Mouse (Mus musculus) cerebral cortex, adult 2 months (tissue): ENCODE measurements around the gene N4bp1.

ENCODE experiments used
- WGBS: fragments of 180-500 bp; shearing (Covaris S2); methylation state at CpG from one replicate; pipeline ENCODE4 v1.1.7; 2018; 5-methylcytosine and 5-hydroxymethylcytosine counted together

N4bp1 gene

DNA sequence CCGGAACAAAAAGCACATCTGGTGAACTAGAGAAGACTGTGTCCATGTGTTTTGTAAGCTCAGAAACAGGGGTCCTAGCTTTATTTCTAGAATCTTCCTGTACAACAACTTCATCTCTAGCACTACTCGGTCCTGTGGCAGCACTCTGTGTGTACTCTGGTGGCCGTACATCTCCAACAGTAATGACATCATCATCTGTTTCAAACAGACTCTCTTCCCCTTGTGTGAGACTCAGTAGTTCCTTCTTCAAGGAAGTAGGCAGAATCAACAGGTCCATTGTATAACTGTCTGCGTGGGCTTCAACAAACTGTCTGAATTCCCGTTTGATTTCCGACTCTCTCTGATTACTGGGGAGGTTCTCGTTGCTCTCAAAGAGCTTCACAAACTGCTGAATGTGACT is 23.5 kb downstream of the N4bp1 start:
- WGBS, result 50% methylated on average over 7 of the region's 7 CpGs

DNA sequence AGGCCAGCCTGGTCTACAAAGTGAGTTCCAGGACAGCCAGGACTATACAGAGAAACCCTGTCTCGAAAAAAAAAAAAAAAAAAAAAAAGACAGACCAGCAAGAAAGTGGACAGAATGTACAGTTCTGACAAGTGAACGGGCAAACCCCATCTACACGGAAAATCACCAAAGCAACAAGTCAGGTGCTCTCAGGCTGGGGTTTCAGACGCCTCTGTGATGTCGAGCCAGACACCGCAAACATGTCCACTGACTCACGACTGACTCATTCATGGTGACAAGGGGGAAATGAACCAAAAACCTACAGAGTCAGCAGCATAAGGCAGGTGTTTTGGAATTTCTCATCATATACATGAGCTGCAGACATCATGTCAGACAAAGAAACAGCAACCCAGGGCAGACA is 28.8 kb downstream of the N4bp1 start:
- 64% methylated on average over 7 of the region's 7 CpGs for WGBS

DNA sequence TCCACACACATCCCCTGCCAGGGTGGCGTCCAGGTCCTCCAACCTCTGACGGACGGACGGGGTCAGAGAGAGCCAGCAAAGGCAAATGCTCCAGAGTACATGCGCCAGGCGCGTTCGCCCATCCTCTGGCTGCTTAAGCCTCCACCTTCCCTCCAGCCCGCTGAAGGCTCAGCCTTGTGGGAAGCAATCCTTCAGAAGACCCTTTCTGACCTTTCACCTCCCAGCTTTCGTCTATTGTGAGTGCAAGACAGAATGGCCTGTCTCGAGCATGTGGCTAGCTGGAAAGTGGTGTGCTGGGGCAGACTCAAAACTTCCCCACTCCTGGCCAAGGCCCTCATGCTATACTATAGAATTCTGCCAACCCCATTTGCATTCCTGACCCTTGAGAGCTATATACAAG is 30.4 kb downstream of the N4bp1 start:
- 84% methylated on average over 11 of the region's 11 CpGs for WGBS

DNA sequence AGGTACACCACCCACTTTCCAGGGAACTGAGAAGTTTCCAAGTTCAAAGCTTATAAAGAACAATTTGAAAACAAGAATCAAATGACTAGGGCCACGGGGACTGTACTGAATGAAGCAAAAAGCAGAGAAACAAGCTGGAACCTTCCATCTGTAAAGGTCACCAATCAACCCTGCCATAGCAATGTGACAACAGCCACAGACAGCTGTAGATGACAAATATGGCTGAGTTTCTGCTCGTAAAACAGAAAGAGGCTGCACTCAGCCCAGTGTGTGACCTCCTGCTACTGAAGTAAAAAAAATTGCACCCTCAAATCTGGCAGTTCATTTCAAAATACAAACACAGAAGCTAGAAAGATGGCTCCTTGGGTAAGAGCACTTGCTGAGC is 31.1 kb downstream of the N4bp1 start:
- 61% methylated on average over 2 of the region's 2 CpGs for WGBS

DNA sequence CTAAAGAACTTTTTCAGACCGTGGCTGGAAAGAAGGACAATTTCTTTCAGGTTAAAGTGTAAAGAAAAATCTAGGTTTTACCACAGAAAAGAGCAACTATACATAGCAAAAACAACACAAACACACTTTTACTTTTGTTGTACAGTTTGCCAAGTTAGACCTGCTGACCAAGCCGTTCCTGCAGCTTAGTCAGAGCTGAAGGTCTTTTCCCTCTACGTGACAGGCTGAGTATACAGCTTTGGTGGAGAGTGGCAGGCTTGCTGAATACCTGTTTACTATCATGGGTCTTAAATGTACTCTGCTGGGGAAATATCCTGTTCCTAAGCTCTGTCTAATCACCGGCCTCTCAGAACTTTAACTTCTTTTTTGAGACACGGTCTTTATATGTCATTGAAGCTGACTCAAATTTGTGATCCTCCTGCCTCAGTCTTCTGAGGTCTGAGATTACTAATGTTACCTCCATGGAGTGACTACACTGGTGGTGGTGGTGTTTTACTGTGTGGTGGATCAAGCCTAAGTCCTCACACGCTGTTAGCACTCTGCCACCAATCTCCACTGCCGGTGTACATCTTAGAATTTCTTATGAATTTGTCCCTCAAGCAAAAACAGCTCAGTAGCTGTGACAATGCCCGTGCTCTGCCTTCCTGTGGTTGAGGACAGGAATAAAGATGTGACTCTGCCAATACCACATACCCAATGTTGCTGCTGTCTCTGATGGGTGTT is 31.6 kb downstream of the N4bp1 start:
- WGBS, result 73% methylated on average over 8 of the region's 8 CpGs

DNA sequence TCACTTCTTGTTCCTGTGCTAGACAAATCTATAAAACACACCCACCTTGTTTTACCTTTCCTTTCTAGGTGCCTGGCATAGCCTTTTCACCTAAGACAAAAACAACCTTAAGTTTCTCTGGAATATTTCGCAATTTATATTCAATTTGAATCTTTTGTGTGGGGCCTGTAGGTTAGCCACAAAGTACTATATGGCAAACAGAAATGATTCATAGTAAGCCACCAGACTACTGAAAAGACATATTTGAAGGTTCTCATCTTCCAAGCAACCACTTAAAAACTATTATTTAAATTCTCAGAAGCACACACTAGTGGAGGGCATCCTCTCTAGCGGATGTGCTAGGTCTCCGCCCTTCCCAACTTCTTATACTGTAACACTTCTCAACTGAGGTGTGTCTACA is 32.6 kb downstream of the N4bp1 start:
- 90% methylated on average over 3 of the region's 3 CpGs for WGBS

DNA sequence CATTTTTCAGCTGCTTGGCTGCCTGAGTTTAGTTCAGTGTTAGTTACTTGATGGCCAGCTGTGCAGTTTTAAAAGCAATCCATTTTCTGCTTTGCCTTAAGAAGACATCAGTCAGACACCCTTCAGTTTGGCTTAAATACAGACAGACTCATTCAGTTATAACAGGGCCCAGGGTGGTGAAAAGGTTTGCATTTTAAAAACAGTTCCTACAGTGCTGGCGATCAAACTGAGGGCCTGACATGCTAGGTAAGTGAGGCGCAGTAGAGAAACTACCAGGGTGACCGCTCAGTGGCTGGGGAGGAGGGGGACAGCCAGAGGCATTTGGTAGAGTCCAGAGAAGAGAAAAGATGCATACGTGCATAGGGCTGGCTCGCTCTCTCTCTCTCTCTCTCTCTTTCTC is 36.2 kb downstream of the N4bp1 start:
- WGBS, result 83% methylated on average over 5 of the region's 5 CpGs

DNA sequence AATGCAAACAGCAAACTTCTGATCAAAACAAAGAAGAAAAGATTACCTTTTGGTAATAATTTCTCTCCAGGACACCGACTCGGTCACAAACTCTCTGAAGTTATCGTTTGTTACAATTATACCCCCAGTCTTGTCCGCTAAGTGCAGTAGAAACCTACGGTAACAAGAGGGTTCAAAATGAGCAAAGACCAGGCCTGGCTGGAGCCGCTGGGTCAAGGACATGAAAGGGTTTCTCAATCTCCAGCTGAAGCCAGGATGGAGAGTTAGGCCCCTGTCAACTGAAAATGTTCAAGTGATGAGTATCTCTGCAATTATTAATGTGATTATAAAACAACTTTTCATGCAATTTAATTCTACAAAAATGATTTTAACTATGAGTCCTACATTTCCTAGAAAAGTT is 36.7 kb downstream of the N4bp1 start:
- whole genome bisulfite sequencing, result 94% methylated on average over 6 of the region's 6 CpGs

DNA sequence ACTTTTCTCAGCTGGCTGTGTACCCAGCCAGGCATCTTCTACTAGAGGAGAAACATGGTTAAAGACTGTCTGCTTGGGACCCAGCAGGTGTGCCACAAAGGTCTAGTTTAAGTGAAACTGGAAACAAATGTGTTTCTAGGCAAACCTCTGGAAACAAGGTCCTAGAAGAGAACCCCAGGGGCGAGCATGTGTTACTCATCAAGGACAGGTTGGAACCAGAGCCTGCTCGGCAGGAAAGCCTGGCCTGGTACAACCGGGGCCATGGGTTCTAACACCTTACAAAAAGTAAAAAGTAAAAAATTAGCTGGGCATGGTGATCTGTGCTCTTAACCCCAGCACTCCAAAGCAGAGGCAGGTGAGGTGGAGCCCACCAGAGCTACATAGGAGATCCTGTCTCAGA is 38.0 kb downstream of the N4bp1 start:
- 92% methylated on average over 3 of the region's 3 CpGs for WGBS

DNA sequence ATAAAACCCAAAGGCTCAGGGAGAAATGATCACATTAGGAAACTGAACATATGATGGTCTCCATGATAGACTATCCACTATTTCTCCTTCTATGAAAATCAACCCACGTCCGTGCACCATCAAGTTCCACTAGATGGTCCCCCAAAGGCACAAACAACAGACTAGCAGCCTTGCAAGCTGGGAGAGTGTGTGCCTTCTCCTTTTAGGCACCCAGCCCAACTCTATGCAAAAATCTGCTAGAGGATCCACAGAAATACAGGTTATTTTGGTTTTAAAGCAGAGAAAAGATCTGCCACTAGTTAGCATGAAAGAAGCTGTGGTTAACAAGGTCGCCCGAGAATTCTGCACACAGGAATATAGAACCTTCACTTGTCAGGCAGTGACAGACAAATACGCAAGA is 39.2 kb downstream of the N4bp1 start:
- 55% methylated on average over 5 of the region's 5 CpGs for WGBS

DNA sequence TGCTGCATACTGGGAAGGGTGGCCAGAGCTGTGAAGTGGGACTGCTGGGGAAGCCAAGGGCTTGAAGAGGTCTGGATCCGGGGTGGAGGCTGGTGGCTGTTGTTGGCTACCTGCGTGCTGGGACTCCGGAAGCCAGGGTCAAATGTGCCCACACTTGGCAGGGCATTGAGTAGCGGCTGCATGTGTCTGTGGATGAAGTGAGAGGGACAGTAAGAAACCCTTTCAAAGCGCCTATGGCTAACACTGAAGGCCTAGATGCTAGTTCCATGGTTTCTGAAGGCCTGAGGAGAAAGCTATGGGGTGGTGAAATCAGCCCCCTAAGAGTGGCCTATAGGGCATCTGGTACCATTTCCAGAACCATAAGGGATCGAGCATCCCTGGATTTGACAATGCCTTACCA is 40.2 kb downstream of the N4bp1 start:
- WGBS, result 95% methylated on average over 6 of the region's 6 CpGs

DNA sequence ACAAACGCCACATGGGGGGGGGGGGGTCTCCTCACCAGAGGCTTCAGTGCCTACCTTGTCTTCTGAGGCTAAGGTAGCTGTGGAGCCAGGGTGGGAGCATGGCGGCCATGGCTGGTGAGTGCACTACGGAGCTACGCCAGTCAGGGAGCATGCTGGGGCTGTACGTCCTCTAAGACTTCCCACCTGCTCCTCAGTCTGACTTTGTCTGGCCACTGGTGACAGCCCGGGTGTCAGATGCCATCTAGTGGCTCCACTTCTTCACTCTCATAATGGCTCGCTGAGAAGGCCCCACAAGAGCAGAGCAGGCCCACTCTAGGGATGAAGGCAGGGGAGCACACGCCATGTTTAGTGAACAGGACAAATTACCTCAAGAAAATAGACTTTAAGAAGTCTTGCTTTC is 41.2 kb downstream of the N4bp1 start:
- WGBS, result 46% methylated on average over 8 of the region's 8 CpGs

DNA sequence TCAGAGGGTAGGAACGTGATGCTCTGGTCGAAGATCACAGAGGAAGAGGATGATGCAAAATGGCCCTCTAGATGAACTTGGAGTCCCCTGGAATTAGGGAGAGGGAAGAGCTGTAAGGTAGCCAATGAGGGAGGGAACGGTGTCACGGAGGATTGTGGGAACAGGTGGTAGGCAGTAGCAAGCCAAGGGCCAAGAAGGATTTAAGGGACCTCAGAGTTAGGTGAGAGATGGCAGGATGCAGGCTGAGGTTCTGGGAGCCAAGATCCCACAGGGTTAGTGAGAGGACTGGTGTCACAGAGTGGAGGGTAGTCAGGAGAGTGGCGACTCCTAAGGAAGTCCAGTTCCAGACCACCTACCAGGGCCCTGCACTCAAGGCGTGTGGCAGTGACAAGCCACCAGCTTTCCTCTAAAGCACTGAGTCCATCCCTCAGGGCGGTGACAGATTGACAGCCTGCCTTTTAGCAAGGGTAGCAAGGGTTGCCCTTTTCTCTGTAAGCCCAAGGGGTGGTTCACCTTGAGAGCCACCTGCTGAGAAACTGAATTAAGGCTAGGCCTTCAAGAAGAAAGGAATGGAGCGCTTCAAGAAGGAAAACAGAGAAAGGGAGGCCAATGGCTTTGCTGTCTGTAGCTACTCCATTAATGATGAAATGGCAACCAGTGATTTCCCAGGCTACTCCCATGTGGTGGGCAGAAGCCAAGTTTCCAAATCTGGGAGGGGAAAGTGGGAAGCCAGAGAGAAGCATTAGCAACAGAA is 43.3 kb downstream of the N4bp1 start:
- WGBS, result 96% methylated on average over 8 of the region's 8 CpGs

DNA sequence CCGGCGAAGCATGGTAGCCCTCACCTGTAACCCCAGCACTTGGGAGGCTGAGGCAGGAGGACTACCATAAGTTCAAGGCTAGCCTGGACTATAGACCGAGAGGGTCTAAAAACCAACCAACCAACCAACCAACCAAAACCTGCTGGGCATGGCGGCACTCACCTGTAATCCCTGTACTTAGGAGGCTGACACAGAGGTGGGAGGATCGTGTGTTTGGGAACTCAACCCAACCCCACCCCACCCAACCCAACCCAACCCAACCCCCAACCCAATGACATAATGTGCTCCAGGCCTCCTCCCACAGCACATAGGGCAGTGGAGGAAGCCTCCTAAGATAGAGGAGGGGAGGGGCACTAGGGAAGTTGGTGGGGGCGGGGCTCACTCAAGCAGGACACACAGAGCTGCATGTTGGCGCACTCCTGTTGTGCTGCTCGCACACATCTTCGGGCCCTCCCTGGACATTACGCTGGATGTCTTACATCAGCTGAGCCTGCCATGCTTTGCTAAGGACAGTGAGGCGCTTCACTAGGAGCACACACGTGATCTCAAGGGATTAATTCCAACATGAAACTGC is 44.9 kb downstream of the N4bp1 start:
- WGBS, result 96% methylated on average over 12 of the region's 12 CpGs

DNA sequence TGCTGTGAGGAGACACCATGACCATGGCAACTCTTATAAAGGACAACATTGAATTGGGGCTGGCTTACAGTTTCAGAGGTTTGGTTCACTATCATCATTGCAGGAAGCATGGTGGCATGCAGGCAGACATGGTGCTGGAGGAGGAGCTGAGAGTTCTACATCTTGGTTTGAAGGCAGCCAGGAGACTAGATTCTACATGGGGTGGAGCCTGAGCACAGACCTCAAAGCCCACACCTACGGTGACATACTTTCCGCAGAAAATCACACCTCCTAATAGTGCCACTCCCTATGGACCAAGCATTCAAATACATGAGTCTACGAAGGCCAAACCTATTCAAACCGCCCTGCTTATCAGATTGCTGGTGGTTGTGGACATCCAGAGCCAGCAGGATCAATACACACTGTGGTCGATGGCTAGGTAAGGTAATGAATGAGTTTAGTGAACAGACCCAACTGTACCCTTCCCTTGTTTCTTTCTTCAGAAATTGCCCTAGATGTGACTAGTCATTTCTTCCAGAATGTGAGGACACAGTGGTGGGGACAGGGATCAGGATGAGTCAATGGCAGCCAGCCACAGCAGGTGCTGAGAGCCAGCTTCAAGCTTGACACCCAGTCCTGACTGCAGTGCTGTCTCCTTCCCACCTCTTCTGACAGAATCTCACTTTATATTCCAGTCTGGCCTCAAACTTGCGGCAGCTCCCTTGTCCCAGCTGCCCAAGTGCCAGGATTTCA is 46.2 kb downstream of the N4bp1 start:
- 91% methylated on average over 6 of the region's 6 CpGs for WGBS

DNA sequence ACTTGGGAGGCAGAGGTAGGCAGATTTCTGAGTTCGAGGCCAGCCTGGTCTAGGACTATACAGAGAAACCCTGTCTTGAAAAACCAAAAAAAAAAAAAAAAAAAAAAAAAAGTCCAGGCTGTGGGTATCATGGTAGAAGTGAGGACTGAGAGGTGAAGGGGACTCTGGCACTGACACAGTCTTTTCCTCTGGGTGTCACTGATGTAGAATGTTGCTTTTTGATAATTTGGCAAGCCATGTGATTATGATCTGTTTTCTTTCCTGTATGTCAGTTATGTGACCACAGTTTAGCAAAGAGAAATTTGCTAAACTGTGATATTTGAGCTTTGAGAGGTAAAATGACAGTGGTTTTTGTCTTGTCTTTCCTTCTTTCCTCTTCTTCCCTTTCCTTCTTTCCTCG is 47.8 kb downstream of the N4bp1 start:
- 80% methylated on average over 2 of the region's 2 CpGs for WGBS

DNA sequence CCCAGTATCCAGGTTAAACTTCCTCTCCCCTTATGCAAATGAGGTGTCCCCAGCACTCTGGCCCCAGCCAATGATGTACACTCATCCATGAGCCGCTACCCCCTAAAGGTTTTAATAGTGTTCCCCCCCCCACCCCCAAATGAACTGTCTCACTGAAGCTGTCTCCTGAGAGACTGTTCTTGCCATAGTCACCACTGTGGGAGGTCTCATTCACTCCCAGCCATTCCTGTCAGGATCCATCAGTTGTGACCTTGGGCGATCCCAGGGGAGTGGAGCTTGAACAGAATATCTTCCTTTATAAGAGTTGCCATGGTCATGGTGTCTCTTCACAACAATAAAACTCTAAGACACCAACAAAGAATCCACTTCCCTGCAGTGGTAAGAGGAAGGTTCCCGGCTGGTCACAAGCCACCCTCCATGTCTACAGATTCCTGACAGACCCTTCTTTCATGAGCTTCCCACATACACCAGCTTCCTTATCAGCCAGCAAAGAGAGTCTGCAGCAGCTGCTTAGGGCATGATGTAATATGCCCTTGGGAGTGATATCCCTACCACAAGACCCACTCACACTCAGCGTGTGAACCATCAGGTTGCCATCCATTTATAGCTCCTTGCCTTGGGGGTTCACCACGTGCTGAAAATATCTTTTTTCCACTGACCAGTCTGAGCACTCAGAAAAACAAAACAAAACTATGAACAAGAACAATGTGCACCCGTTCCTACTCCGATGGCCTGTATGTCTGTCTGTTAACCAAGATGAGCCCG is 50.4 kb downstream of the N4bp1 start:
- WGBS, result 79% methylated on average over 8 of the region's 8 CpGs

DNA sequence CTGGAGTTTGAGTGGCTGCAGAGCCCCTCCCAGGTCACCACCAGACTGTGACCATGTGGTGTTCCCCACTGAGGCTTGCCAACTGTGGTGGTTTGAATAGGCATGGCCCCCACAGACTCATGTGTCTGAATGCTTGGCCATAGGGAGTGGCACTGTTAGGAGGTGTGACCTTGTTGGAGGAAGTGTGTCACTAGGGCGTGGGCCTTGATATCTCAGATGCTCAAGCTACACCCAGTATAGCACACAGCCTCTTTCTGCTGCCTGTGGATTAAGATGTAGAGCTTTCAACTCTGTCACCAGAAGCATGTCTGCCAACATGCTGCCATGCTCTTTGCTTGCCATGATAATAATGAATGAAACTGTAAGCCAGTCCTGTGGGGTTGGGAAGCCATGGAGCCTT is 51.1 kb downstream of the N4bp1 start:
- 97% methylated on average over 1 of the region's 1 CpGs for WGBS

DNA sequence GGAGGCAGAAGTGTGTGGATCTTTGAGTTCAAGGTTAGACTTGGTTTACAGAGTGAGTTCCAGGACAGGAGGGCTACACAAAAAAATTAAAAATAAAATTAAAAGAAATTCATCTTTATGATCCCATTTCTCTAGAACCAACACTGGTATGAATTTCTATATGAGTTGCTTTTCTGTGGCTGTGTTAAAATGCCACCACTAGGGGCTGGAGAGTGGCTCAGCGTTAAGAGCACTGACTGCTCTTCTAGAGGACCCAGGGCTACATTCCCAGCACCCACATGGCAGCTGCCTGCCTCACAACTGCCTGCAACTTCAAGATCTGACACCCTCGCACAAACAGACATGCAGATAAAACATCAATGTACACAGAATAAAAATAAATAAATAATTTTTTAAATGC is 56.1 kb downstream of the N4bp1 start:
- WGBS, result 65% methylated on average over 2 of the region's 2 CpGs

DNA sequence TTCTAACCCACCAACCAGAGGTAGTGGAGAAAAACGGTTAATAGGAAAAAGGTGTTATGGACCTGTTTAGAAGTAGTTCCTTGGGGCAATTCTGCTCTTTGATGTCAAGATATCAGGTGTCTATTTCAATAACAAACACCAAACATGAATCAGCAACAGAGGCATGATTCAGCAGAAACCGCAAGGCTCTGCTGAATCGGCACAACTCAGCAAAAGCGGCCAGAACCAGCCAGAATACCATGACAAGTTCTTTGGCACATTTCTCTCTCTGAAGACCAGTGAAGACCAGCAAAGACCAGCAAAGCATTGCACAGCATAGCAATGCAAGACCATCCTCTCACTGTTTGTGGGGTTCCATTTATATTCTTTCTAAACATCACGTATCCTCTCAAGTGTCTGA is 57.9 kb downstream of the N4bp1 start:
- 94% methylated on average over 5 of the region's 5 CpGs for WGBS

DNA sequence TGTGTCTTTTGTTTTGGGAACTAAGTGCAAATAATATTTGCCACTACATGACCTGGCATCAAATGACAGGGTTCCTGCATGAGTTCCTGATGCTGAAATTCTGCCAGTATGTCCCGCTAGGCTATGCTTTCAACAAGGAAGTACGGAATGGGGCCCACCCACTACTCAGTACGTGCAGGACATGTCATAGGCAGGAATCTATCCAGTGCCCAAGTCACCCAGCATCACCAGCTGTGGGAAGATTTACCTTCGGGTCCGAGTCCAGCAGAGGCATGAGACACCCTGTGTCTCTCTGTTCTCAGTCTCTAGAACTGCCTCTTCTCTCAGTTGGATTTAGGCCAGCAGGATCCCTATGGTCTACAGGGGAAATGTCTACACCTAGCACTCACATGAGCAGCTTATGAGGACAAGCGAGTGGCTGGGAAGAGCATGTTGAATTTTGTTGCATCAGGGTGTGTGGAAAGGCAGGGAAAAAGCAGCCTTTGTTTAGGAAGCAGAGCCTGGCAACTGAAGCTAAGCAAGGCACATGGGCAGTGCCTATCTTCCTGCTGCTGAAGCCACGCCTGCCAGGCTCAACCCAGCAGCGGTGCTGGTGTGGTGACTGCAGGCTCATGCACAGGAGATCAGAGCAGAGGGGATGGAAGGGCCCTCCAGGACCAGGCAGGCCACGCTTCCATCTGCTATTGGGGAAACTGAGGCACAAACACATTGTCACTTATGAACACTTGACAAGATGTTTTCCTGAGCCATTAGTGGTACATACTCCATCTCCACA is 59.2 kb downstream of the N4bp1 start:
- WGBS, result 79% methylated on average over 9 of the region's 9 CpGs
